ENCODE assay signal across 15 mouse cellular contexts in genomic region chr3:152625061-152625820, GRCm38 (mm10). TPM values are rescaled to one million over a fixed set of nuclear protein-coding genes. Genes with fewer than 3 reads are reported as not detected.
DNase-seq lines count a peak whose midpoint lies in the region; ATAC-seq lines count a peak whose summit lies in the region.
"Had no signal": no experiment of that assay in that cellular context is flagged by ENCODE, and none has a peak within 500 bp of the region (broad histone marks: within the 10 kb centered on the region; RNA-seq: fewer than 3 reads in every experiment).

No protein-coding gene starts in this region.

- H3K27ac ChIP-seq in forebrain, embryonic 15.5 days (replicated peaks): no peak overlapping the region
- H3K27ac ChIP-seq in forebrain, embryonic 11.5 days (ENCODE audit: low read depth, low read length): no peak overlapping the region
- H3K27ac ChIP-seq in midbrain, embryonic 16.5 days (ENCODE audit: low read length): 0 out of 2 replicates have a peak overlapping the region, but pooled peaks have one; percentile 43
- no peak overlapping the region for H3K27ac ChIP-seq in midbrain, embryonic 11.5 days (ENCODE audit: low read depth, low read length)
- peak overlapping the region; percentile 29; the same call in 1 of the 2 replicates for H3K27ac ChIP-seq in forebrain, embryonic 16.5 days (ENCODE audit: low read length)
- H3K27ac ChIP-seq in neural tube, embryonic 14.5 days (ENCODE audit: low read depth, low read length): no peak overlapping the region
- H3K27ac ChIP-seq: left cerebral cortex, adult 2 months; limb, embryonic 15.5 days had no signal

- H3K27me3 ChIP-seq in forebrain, embryonic 15.5 days: no peaks in the 10 kb centered on the region
- no peaks in the 10 kb centered on the region for H3K27me3 ChIP-seq in forebrain, embryonic 11.5 days (ENCODE audit: control insufficient read depth, insufficient read depth, low read length)
- no peaks in the 10 kb centered on the region for H3K27me3 ChIP-seq in midbrain, embryonic 16.5 days (ENCODE audit: control insufficient read depth, insufficient read depth, low read depth, low read length)
- H3K27me3 ChIP-seq in midbrain, embryonic 11.5 days (ENCODE audit: control insufficient read depth, insufficient read depth, low read length): no peaks in the 10 kb centered on the region
- H3K27me3 ChIP-seq in forebrain, embryonic 16.5 days (replicated peaks; ENCODE audit: control insufficient read depth, insufficient read depth, low read length): no peaks in the 10 kb centered on the region
- H3K27me3 ChIP-seq in neural tube, embryonic 14.5 days (ENCODE audit: control insufficient read depth, insufficient read depth, low read length): no peaks in the 10 kb centered on the region
- H3K27me3 ChIP-seq: limb, embryonic 15.5 days had no signal

- H3K4me3 ChIP-seq in forebrain, embryonic 15.5 days: no peak overlapping the region
- H3K4me3 ChIP-seq in forebrain, embryonic 11.5 days (ENCODE audit: low read depth, low read length): no peak overlapping the region
- H3K4me3 ChIP-seq in midbrain, embryonic 16.5 days (ENCODE audit: low read depth, low read length): no peak overlapping the region
- no peak overlapping the region for H3K4me3 ChIP-seq in midbrain, embryonic 11.5 days (ENCODE audit: low read depth, low read length)
- H3K4me3 ChIP-seq in forebrain, embryonic 16.5 days (replicated peaks; ENCODE audit: low read length): no peak overlapping the region
- no peak overlapping the region for H3K4me3 ChIP-seq in neural tube, embryonic 14.5 days (ENCODE audit: low read depth, low read length)
- H3K4me3 ChIP-seq: left cerebral cortex, adult 2 months; limb, embryonic 15.5 days had no signal

- WGBS in forebrain, embryonic 15.5 days: 55% methylated on average over 10 of the region's 10 CpGs
- 81% methylated on average over 10 of the region's 10 CpGs for WGBS in forebrain, embryonic 11.5 days
- 70% methylated on average over 10 of the region's 10 CpGs for WGBS in midbrain, embryonic 16.5 days
- 75% methylated on average over 10 of the region's 10 CpGs for WGBS in midbrain, embryonic 11.5 days
- 54% methylated on average over 10 of the region's 10 CpGs for WGBS in forebrain, embryonic 16.5 days
- WGBS in neural tube, embryonic 14.5 days: 77% methylated on average over 10 of the region's 10 CpGs

- no peaks in the 10 kb centered on the region for H3K9me3 ChIP-seq in forebrain, embryonic 15.5 days
- H3K9me3 ChIP-seq in forebrain, embryonic 11.5 days (ENCODE audit: control insufficient read depth, low read length): no peaks in the 10 kb centered on the region
- no peaks in the 10 kb centered on the region for H3K9me3 ChIP-seq in midbrain, embryonic 16.5 days (replicated peaks; ENCODE audit: control insufficient read depth, low read length, poor library complexity, severe bottlenecking)
- no peaks in the 10 kb centered on the region for H3K9me3 ChIP-seq in midbrain, embryonic 11.5 days (ENCODE audit: control insufficient read depth, low read length)
- no peaks in the 10 kb centered on the region for H3K9me3 ChIP-seq in forebrain, embryonic 16.5 days (ENCODE audit: control insufficient read depth, low read length)
- H3K9me3 ChIP-seq in neural tube, embryonic 14.5 days (ENCODE audit: control insufficient read depth, low read length): no peaks in the 10 kb centered on the region
- H3K9me3 ChIP-seq: limb, embryonic 15.5 days had no signal

- DNase-seq in forebrain, embryonic 11.5 days (ENCODE audit: low spot score): no peak
- no peak for DNase-seq in midbrain, embryonic 11.5 days (ENCODE audit: low spot score, missing footprints)
- DNase-seq in left cerebral cortex, adult 8-10 months (ENCODE audit: low spot score in 2 of 2): no peak
- no peak for DNase-seq in natural killer cell, adult 2 months (ENCODE audit: low spot score in 2 of 2)
- DNase-seq: cerebellum, adult 11 months; right cerebral cortex, postnatal 14 days; thymus, postnatal 25 days had no signal

- 0 out of 2 replicates have a peak, but pooled peaks have one; percentile 55 for ATAC-seq in forebrain, embryonic 15.5 days (replicated peaks)
- ATAC-seq in forebrain, embryonic 11.5 days (replicated peaks; ENCODE audit: low FRiP score): no peak
- ATAC-seq in midbrain, embryonic 16.5 days: 0 out of 2 replicates have a peak, but pooled peaks have one; percentile 22
- no peak for ATAC-seq in midbrain, embryonic 11.5 days (ENCODE audit: low FRiP score)
- ATAC-seq in forebrain, embryonic 16.5 days: peak; percentile 36
- ATAC-seq in neural tube, embryonic 14.5 days (ENCODE audit: low read depth): peak; percentile 46; the same call in 1 of the 2 replicates

- H3K36me3 ChIP-seq in forebrain, embryonic 15.5 days: no peaks in the 10 kb centered on the region
- H3K36me3 ChIP-seq in forebrain, embryonic 11.5 days (ENCODE audit: control insufficient read depth, insufficient read depth, low read length): no peaks in the 10 kb centered on the region
- no peaks in the 10 kb centered on the region for H3K36me3 ChIP-seq in midbrain, embryonic 16.5 days (ENCODE audit: control insufficient read depth, insufficient read depth, low read length)
- no peaks in the 10 kb centered on the region for H3K36me3 ChIP-seq in midbrain, embryonic 11.5 days (ENCODE audit: control insufficient read depth, insufficient read depth, low read length)
- no peaks in the 10 kb centered on the region for H3K36me3 ChIP-seq in forebrain, embryonic 16.5 days (ENCODE audit: control insufficient read depth, insufficient read depth)
- H3K36me3 ChIP-seq in neural tube, embryonic 14.5 days (ENCODE audit: control insufficient read depth, insufficient read depth, low read length): no peaks in the 10 kb centered on the region
- H3K36me3 ChIP-seq: limb, embryonic 15.5 days had no signal

- H3K9ac ChIP-seq in forebrain, embryonic 15.5 days (replicated peaks): no peak overlapping the region
- no peak overlapping the region for H3K9ac ChIP-seq in forebrain, embryonic 11.5 days (ENCODE audit: low read length)
- no peak overlapping the region for H3K9ac ChIP-seq in midbrain, embryonic 16.5 days (ENCODE audit: low read depth, low read length)
- H3K9ac ChIP-seq in midbrain, embryonic 11.5 days (ENCODE audit: low read length): no peak overlapping the region
- H3K9ac ChIP-seq in forebrain, embryonic 16.5 days (replicated peaks; ENCODE audit: low read depth, low read length): no peak overlapping the region
- no peak overlapping the region for H3K9ac ChIP-seq in neural tube, embryonic 14.5 days (replicated peaks; ENCODE audit: low read depth, low read length)
- H3K9ac ChIP-seq: limb, embryonic 15.5 days had no signal

- no peak overlapping the region for H3K4me2 ChIP-seq in forebrain, embryonic 15.5 days (replicated peaks)
- no peak overlapping the region for H3K4me2 ChIP-seq in forebrain, embryonic 11.5 days (ENCODE audit: low read depth, low read length, severe bottlenecking)
- no peak overlapping the region for H3K4me2 ChIP-seq in midbrain, embryonic 16.5 days (ENCODE audit: low read length)
- no peak overlapping the region for H3K4me2 ChIP-seq in midbrain, embryonic 11.5 days
- no peak overlapping the region for H3K4me2 ChIP-seq in forebrain, embryonic 16.5 days (ENCODE audit: low read length)
- no peak overlapping the region for H3K4me2 ChIP-seq in neural tube, embryonic 14.5 days (ENCODE audit: low read depth, low read length)
- H3K4me2 ChIP-seq: heart, embryonic 11.5 days; limb, embryonic 15.5 days had no signal

- H3K4me1 ChIP-seq in forebrain, embryonic 15.5 days: 0 out of 2 replicates have a peak, but pooled peaks cover 3% of the 10 kb centered on the region
- H3K4me1 ChIP-seq in forebrain, embryonic 11.5 days (replicated peaks; ENCODE audit: control insufficient read depth, insufficient read depth, low read length): no peaks in the 10 kb centered on the region; the same call in 1 of the 2 replicates
- peaks cover 4% of the 10 kb centered on the region; the same call in 1 of the 2 replicates for H3K4me1 ChIP-seq in midbrain, embryonic 16.5 days (ENCODE audit: control insufficient read depth, insufficient read depth, low read length)
- peaks cover 10% of the 10 kb centered on the region; the same call in 1 of the 2 replicates for H3K4me1 ChIP-seq in midbrain, embryonic 11.5 days (ENCODE audit: control insufficient read depth, insufficient read depth, low read length)
- peaks cover 3% of the 10 kb centered on the region for H3K4me1 ChIP-seq in forebrain, embryonic 16.5 days (replicated peaks; ENCODE audit: control insufficient read depth, insufficient read depth, low read length)
- H3K4me1 ChIP-seq in neural tube, embryonic 14.5 days (ENCODE audit: control insufficient read depth, insufficient read depth, low read length): no peaks in the 10 kb centered on the region; the same call in 1 of the 2 replicates
- H3K4me1 ChIP-seq: limb, embryonic 15.5 days had no signal

RNA-seq across cellular contexts. Expression of gene Ak5, which starts 42.9 kb away (rescaled TPM):
- polyA plus RNA-seq in forebrain, embryonic 15.5 days (2015; fragmentation: Nextera tagmentation; extraction: Ambion mirVana): 6.7 and 7.1 TPM in 2 replicates
- polyA plus RNA-seq in forebrain, embryonic 11.5 days (2014; fragmentation: Nextera tagmentation; extraction: Ambion mirVana): 0.87 and 0.92 TPM in 2 replicates
- polyA plus RNA-seq in midbrain, embryonic 16.5 days (2015; fragmentation: Nextera tagmentation; extraction: Ambion mirVana): 18.4 and 20.9 TPM in 2 replicates
- 0.33 and 0.70 TPM in 2 replicates for polyA plus RNA-seq in midbrain, embryonic 11.5 days (2014; fragmentation: Nextera tagmentation; extraction: Ambion mirVana)
- polyA plus RNA-seq in forebrain, embryonic 16.5 days (2015; fragmentation: Nextera tagmentation; extraction: Ambion mirVana): 7.4 and 10.9 TPM in 2 replicates
- 21.1 and 24.1 TPM in 2 replicates for polyA plus RNA-seq in neural tube, embryonic 14.5 days (2014; fragmentation: Nextera tagmentation; extraction: Ambion mirVana)
- 100 to 1,000 TPM; 126 to 145 (median 135) TPM for total RNA-seq in left cerebral cortex, adult 8-10 months (2022)
- total RNA-seq: megakaryocyte-erythroid progenitor cell, adult 5-6 weeks had no signal

Comparison
In these comparisons a context has a peak if more than half of its experiments do, and no peak if none do; other contexts are left out.
1. ATAC-seq: peak in forebrain, embryonic 15.5 days (single experiment), midbrain, embryonic 16.5 days (single experiment), forebrain, embryonic 16.5 days (single experiment) and neural tube, embryonic 14.5 days (single experiment); none in forebrain, embryonic 11.5 days (single experiment) and midbrain, embryonic 11.5 days (single experiment).
2. H3K27ac ChIP-seq: peak in midbrain, embryonic 16.5 days (single experiment) and forebrain, embryonic 16.5 days (single experiment); none in forebrain, embryonic 15.5 days (single experiment), forebrain, embryonic 11.5 days (single experiment), midbrain, embryonic 11.5 days (single experiment) and neural tube, embryonic 14.5 days (single experiment).